Mouse (Mus musculus): ENCODE data around the gene Fam20a. TPM values are rescaled to one million over a fixed set of nuclear protein-coding genes. Genes with fewer than 3 reads are reported as not detected.

Fam20a gene
- total and polyA plus RNA-seq, 3 experiments: not detected

DNA sequence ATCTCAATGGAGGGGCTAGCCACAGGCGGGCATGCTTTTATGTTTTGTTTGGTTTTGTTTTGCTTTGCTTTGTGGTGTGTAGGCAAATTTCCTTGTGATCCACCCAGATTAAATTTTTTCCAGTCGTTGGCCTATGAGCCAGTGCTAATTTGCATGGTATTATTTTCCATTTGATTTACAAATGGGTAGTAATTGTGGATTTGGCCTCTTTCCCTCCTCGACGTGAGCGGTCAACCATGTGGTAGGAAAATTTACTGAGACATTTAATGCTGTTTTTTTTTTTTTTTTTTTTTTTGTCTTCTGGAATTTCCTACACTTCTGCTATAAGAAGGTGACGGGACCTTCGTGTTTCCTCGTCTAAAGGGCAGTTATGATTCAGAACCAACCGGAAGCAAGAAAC is 18.2 kb downstream of the Fam20a start:
- no peaks in the 10 kb centered on the region for H3K36me3 ChIP-seq (ENCODE audit: control insufficient read depth in 1 of 2, insufficient read depth in 2 of 2, low read length in 2 of 2)
- TF ChIP-seq POLR2AphosphoS2 (IDR thresholded peaks at IDR 0.05; ENCODE audit: low read length): no peak
- TF ChIP-seq MYB (IDR thresholded peaks at IDR 0.05; ENCODE audit: low read depth, low read length): no peak
- no peak for TF ChIP-seq USF2 (IDR thresholded peaks at IDR 0.05; ENCODE audit: borderline replicate concordance in 1 of 2, insufficient read depth in 1 of 2, low read depth in 1 of 2, low read length in 2 of 2)
- no peak for TF ChIP-seq POLR2A (IDR thresholded peaks at IDR 0.05; ENCODE audit: control insufficient read depth in 1 of 2, insufficient read depth in 1 of 2, low read depth in 1 of 2, low read length in 2 of 2, poor library complexity in 1 of 2)
- no peak for TF ChIP-seq SIN3A (IDR thresholded peaks at IDR 0.05; ENCODE audit: low read length)
- TF ChIP-seq MEF2A (IDR thresholded peaks at IDR 0.05; ENCODE audit: extremely low read depth, insufficient replicate concordance, low read depth, low read length, poor library complexity, severe bottlenecking): no peak
- no peak for TF ChIP-seq MAZ (IDR thresholded peaks at IDR 0.05; ENCODE audit: low read depth, low read length)
- TF ChIP-seq ETS1 (IDR thresholded peaks at IDR 0.05; ENCODE audit: low read depth, low read length): no peak
- no peak for TF ChIP-seq TAL1 (IDR thresholded peaks at IDR 0.05; ENCODE audit: low read length)
- TF ChIP-seq USF1 (IDR thresholded peaks at IDR 0.05; ENCODE audit: low read depth, low read length): no peak
- TF ChIP-seq TBP (IDR thresholded peaks at IDR 0.05; ENCODE audit: low read depth, low read length): no peak
- TF ChIP-seq ELF1 (IDR thresholded peaks at IDR 0.05; ENCODE audit: low read depth, low read length): no peak
- TF ChIP-seq MAX (IDR thresholded peaks at IDR 0.05; ENCODE audit: low read length): no peak
- TF ChIP-seq GATA1 (IDR thresholded peaks at IDR 0.05; ENCODE audit: low read depth, low read length): no peak
- TF ChIP-seq NELFE (IDR thresholded peaks at IDR 0.05; ENCODE audit: low read depth, low read length): no peak
- no peaks in the 10 kb centered on the region for H3K79me2 ChIP-seq (ENCODE audit: control insufficient read depth, insufficient read depth, low read length, poor library complexity)
- no peak overlapping the region for H3K27ac ChIP-seq (ENCODE audit: control insufficient read depth, low read depth, low read length)
- no peak overlapping the region for H3K4me3 ChIP-seq (ENCODE audit: control insufficient read depth in 1 of 2, insufficient read depth in 1 of 2, low read depth in 2 of 2, low read length in 2 of 2)
- H3K4me1 ChIP-seq (ENCODE audit: control insufficient read depth in 1 of 2, insufficient read depth in 2 of 2, low read length in 2 of 2): no peaks in the 10 kb centered on the region
- no peak overlapping the region for H3K9ac ChIP-seq (ENCODE audit: control insufficient read depth, low read depth, low read length, poor library complexity, severe bottlenecking)
- no peaks in the 10 kb centered on the region for H3K9me3 ChIP-seq (replicated peaks; ENCODE audit: insufficient read depth, low read length)
- H3K27me3 ChIP-seq (ENCODE audit: control insufficient read depth in 1 of 2, insufficient read depth in 2 of 2, low read length in 2 of 2): no peaks in the 10 kb centered on the region
- no peak for DNase-seq (ENCODE audit: low read depth, low spot score)

- H3K27ac ChIP-seq (ENCODE audit: control insufficient read depth, low read depth, low read length): no peak overlapping the region
Observed at GRCm38 (mm10) chr11:109702031-109702815, 19.9 kb downstream of the Fam20a start.

More at GRCm38 (mm10) chr11:109702031-109702815, 19.9 kb downstream of the Fam20a start:
- Histone ChIP-seq H3K27me3 (ENCODE audit: control insufficient read depth in 1 of 2, insufficient read depth in 2 of 2, low read length in 2 of 2) (no peaks in the 10 kb centered on the region), H3K79me2 (ENCODE audit: control insufficient read depth, insufficient read depth, low read length, poor library complexity) (no peaks in the 10 kb centered on the region), H3K4me1 (ENCODE audit: control insufficient read depth in 1 of 2, insufficient read depth in 2 of 2, low read length in 2 of 2) (no peaks in the 10 kb centered on the region), H3K36me3 (ENCODE audit: control insufficient read depth in 1 of 2, insufficient read depth in 2 of 2, low read length in 2 of 2) (no peaks in the 10 kb centered on the region), H3K9me3 (replicated peaks; ENCODE audit: insufficient read depth, low read length) (no peaks in the 10 kb centered on the region), H3K4me3 (ENCODE audit: control insufficient read depth in 1 of 2, insufficient read depth in 1 of 2, low read depth in 2 of 2, low read length in 2 of 2) (no peak overlapping the region), H3K9ac (ENCODE audit: control insufficient read depth, low read depth, low read length, poor library complexity, severe bottlenecking) (no peak overlapping the region)
- no peak for DNase-seq (ENCODE audit: low read depth, low spot score)
- no peak for TF ChIP-seq E2F4 (IDR thresholded peaks at IDR 0.05; ENCODE audit: borderline replicate concordance, low read depth, low read length)
- no peak for TF ChIP-seq USF1 (IDR thresholded peaks at IDR 0.05; ENCODE audit: low read depth, low read length)
- TF ChIP-seq POLR2A (IDR thresholded peaks at IDR 0.05; ENCODE audit: control insufficient read depth in 1 of 2, insufficient read depth in 1 of 2, low read depth in 1 of 2, low read length in 2 of 2, poor library complexity in 1 of 2): no peak
- no peak for TF ChIP-seq MYB (IDR thresholded peaks at IDR 0.05; ENCODE audit: low read depth, low read length)
- TF ChIP-seq MAFK (IDR thresholded peaks at IDR 0.05; ENCODE audit: borderline replicate concordance, low read depth, low read length): no peak
- no peak for TF ChIP-seq RCOR1 (IDR thresholded peaks at IDR 0.05; ENCODE audit: low read depth, low read length)
- no peak for TF ChIP-seq ZNF384 (IDR thresholded peaks at IDR 0.05; ENCODE audit: low read depth, low read length)
- TF ChIP-seq TAL1 (IDR thresholded peaks at IDR 0.05; ENCODE audit: low read length): no peak
- no peak for TF ChIP-seq POLR2AphosphoS5 (IDR thresholded peaks at IDR 0.05; ENCODE audit: borderline replicate concordance, low read depth, low read length)
- TF ChIP-seq GATA1 (IDR thresholded peaks at IDR 0.05; ENCODE audit: low read depth, low read length): no peak
- TF ChIP-seq UBTF (IDR thresholded peaks at IDR 0.05; ENCODE audit: borderline replicate concordance, insufficient read depth, low read depth, low read length): no peak
- no peak for TF ChIP-seq SIN3A (IDR thresholded peaks at IDR 0.05; ENCODE audit: low read length)
- TF ChIP-seq RAD21 (IDR thresholded peaks at IDR 0.05; ENCODE audit: low read depth, low read length): no peak
- no peak for TF ChIP-seq NELFE (IDR thresholded peaks at IDR 0.05; ENCODE audit: low read depth, low read length)
- TF ChIP-seq SMC3 (IDR thresholded peaks at IDR 0.05; ENCODE audit: low read depth, low read length): no peak
- TF ChIP-seq MEF2A (IDR thresholded peaks at IDR 0.05; ENCODE audit: extremely low read depth, insufficient replicate concordance, low read depth, low read length, poor library complexity, severe bottlenecking): no peak
- no peak for TF ChIP-seq ETS1 (IDR thresholded peaks at IDR 0.05; ENCODE audit: low read depth, low read length)
- no peak for TF ChIP-seq NRF1 (IDR thresholded peaks at IDR 0.05; ENCODE audit: insufficient read depth, low read depth, low read length, poor library complexity, severe bottlenecking)
- no peak for TF ChIP-seq ZC3H11A (IDR thresholded peaks at IDR 0.05; ENCODE audit: low read depth, low read length)
- TF ChIP-seq GABPA (IDR thresholded peaks at IDR 0.05; ENCODE audit: low read depth, low read length): no peak
